Mouse (Mus musculus): ENCODE measurements around the gene Tnfaip8l1.
A peak's percentile ranks its signal among the peaks of the same experiment; 100 is the strongest.

Gene Tnfaip8l1

GRCm38 (mm10) chr17:56162231-56162774 lies at the start of gene Tnfaip8l1:
TSS of gene Tnfaip8l1 (plus strand) at chr17:56162477.
- DNase-seq (ENCODE audit: low read depth, low spot score), result peak; percentile 84

- DNase-seq (ENCODE audit: low read depth, low spot score), result no peak
These were observed 49.5 kb upstream of the Tnfaip8l1 start for GRCm38 (mm10) chr17:56112743-56113142.

- DNase-seq (ENCODE audit: low read depth, low spot score), result no peak
These were observed 46.1 kb upstream of the Tnfaip8l1 start for GRCm38 (mm10) chr17:56116193-56116592.

- DNase-seq (ENCODE audit: low read depth, low spot score), result no peak
These were observed 45.0 kb upstream of the Tnfaip8l1 start, which contains the start of gene Plin5 for GRCm38 (mm10) chr17:56117251-56117710. TSS of gene Plin5 (minus strand) at chr17:56117596.

GRCm38 (mm10) chr17:56119431-56119830 lies 42.8 kb upstream of the Tnfaip8l1 start:
- no peak for DNase-seq (ENCODE audit: low read depth, low spot score)

- DNase-seq (ENCODE audit: low read depth, low spot score), result no peak
These were observed 42.0 kb upstream of the Tnfaip8l1 start for GRCm38 (mm10) chr17:56119981-56120880.

- no peak for DNase-seq (ENCODE audit: low read depth, low spot score)
These were observed 40.5 kb upstream of the Tnfaip8l1 start, which contains the start of gene Lrg1 for GRCm38 (mm10) chr17:56121826-56122225. TSS of gene Lrg1 (minus strand) at chr17:56122001.

GRCm38 (mm10) chr17:56123161-56123560 lies 39.1 kb upstream of the Tnfaip8l1 start:
- DNase-seq (ENCODE audit: low read depth, low spot score), result no peak

- DNase-seq (ENCODE audit: low read depth, low spot score), result no peak
These were observed 38.5 kb upstream of the Tnfaip8l1 start for GRCm38 (mm10) chr17:56123681-56124340.

- no peak for DNase-seq (ENCODE audit: low read depth, low spot score)
These were observed 37.7 kb upstream of the Tnfaip8l1 start for GRCm38 (mm10) chr17:56124377-56125275.

- no peak for DNase-seq (ENCODE audit: low read depth, low spot score)
These were observed 37.0 kb upstream of the Tnfaip8l1 start for GRCm38 (mm10) chr17:56125276-56125630.

- no peak for DNase-seq (ENCODE audit: low read depth, low spot score)
These were observed 36.1 kb upstream of the Tnfaip8l1 start for GRCm38 (mm10) chr17:56126175-56126574.

- DNase-seq (ENCODE audit: low read depth, low spot score), result no peak
These were observed 34.0 kb upstream of the Tnfaip8l1 start for GRCm38 (mm10) chr17:56128246-56128645.

- DNase-seq (ENCODE audit: low read depth, low spot score), result no peak
These were observed 31.1 kb upstream of the Tnfaip8l1 start for GRCm38 (mm10) chr17:56131136-56131535.

- DNase-seq (ENCODE audit: low read depth, low spot score), result no peak
These were observed 30.5 kb upstream of the Tnfaip8l1 start for GRCm38 (mm10) chr17:56131814-56132213.

- no peak for DNase-seq (ENCODE audit: low read depth, low spot score)
These were observed 29.6 kb upstream of the Tnfaip8l1 start for GRCm38 (mm10) chr17:56132661-56133060.

- DNase-seq (ENCODE audit: low read depth, low spot score), result no peak
These were observed 28.6 kb upstream of the Tnfaip8l1 start for GRCm38 (mm10) chr17:56133457-56134363.

GRCm38 (mm10) chr17:56134463-56134971 lies 27.8 kb upstream of the Tnfaip8l1 start:
- DNase-seq (ENCODE audit: low read depth, low spot score), result no peak

- DNase-seq (ENCODE audit: low read depth, low spot score), result no peak
These were observed 25.7 kb upstream of the Tnfaip8l1 start for GRCm38 (mm10) chr17:56136558-56136957.
